Mouse (Mus musculus) megakaryocyte-erythroid progenitor cell, adult 5-6 weeks (primary cell): ENCODE data around the gene Nat8f2. TPM values are rescaled to one million over a fixed set of nuclear protein-coding genes. Genes with fewer than 3 reads are reported as not detected.

Experiments
- ATAC-seq: replicated peaks from 2 replicates; pipeline ENCODE4 v1.8.0; 2016; ENCODE audit warnings: mild to moderate bottlenecking, inconsistent platforms; ENCODE audit not compliant: severe bottlenecking, poor library complexity, low FRiP score, low TSS enrichment
- total RNA-seq, 2 experiments: library from RNA; stranded (forward) in 1 of 2; stranded (reverse) in 1 of 2; fragments of 200-1000, 215-1000 nt in 1 of 2; fragments of >200 nt in 1 of 2; fragmentation: Nextera tagmentation in 1 of 2; gene quantifications; 2 replicates each; pipeline ENCODE4 v1.2.3; 2014 to 2017

Nat8f2 gene
- total RNA-seq, 2 experiments from 2014 or later = not detected

- no peak for ATAC-seq
Observed at GRCm38 (mm10) chr6:85831796-85832321, 37.1 kb downstream of the Nat8f2 start, which contains the start of gene Nat8. Gene Nat8 (minus strand): TSS chr6:85832082.

- no peak for ATAC-seq
Observed at GRCm38 (mm10) chr6:85829462-85829861, 39.5 kb downstream of the Nat8f2 start.

- ATAC-seq = no peak
Observed at GRCm38 (mm10) chr6:85825886-85826285, 43.1 kb downstream of the Nat8f2 start.

GRCm38 (mm10) chr6:85823382-85824090 lies 45.4 kb downstream of the Nat8f2 start:
- ATAC-seq = no peak

- ATAC-seq = no peak
Observed at GRCm38 (mm10) chr6:85822286-85822685, 46.7 kb downstream of the Nat8f2 start.

GRCm38 (mm10) chr6:85820837-85821236 lies 48.1 kb downstream of the Nat8f2 start, which contains the start of the genes Nat8f6 and Nat8f5:
Gene Nat8f6 (minus strand): TSS chr6:85820954.
Gene Nat8f5 (minus strand): TSS chr6:85820972.
- no peak for ATAC-seq

- ATAC-seq = no peak
Observed at GRCm38 (mm10) chr6:85818338-85818737, 50.6 kb downstream of the Nat8f2 start.

Other genes starting within 250 kb of the Nat8f2 start
- gene Nat8f7, start 156.0 kb downstream of the Nat8f2 start, total RNA-seq (2014; fragmentation: Nextera tagmentation) = not detected in 2 replicates
- not detected in 2 replicates for gene Nat8f7, start 156.0 kb downstream of the Nat8f2 start, total RNA-seq (2017)
- not detected in 2 replicates for gene Nat8f3, start 103.4 kb downstream of the Nat8f2 start, total RNA-seq (2014; fragmentation: Nextera tagmentation)
- not detected in 2 replicates for gene Nat8f3, start 103.4 kb downstream of the Nat8f2 start, total RNA-seq (2017)
- not detected in 2 replicates for gene Nat8f6, start 48.2 kb downstream of the Nat8f2 start, total RNA-seq (2014; fragmentation: Nextera tagmentation)
- not detected in 2 replicates for gene Nat8f6, start 48.2 kb downstream of the Nat8f2 start, total RNA-seq (2017)
- gene Nat8f5, start 48.2 kb downstream of the Nat8f2 start, total RNA-seq (2014; fragmentation: Nextera tagmentation) = not detected in 2 replicates
- gene Nat8f5, start 48.2 kb downstream of the Nat8f2 start, total RNA-seq (2017) = not detected in 2 replicates
- gene Nat8, start 37.1 kb downstream of the Nat8f2 start, total RNA-seq (2014; fragmentation: Nextera tagmentation) = not detected in 2 replicates
- not detected in 2 replicates for gene Nat8, start 37.1 kb downstream of the Nat8f2 start, total RNA-seq (2017)
- gene Nat8f4, start 35.7 kb upstream of the Nat8f2 start, total RNA-seq (2014; fragmentation: Nextera tagmentation) = 3.0 and 3.1 TPM in 2 replicates
- 1.7 and 3.2 TPM in 2 replicates for gene Nat8f4, start 35.7 kb upstream of the Nat8f2 start, total RNA-seq (2017)
- gene Tprkb, start 42.7 kb upstream of the Nat8f2 start, total RNA-seq (2014; fragmentation: Nextera tagmentation) = 37.6 and 38.1 TPM in 2 replicates
- gene Tprkb, start 42.7 kb upstream of the Nat8f2 start, total RNA-seq (2017) = 47.5 and 54.2 TPM in 2 replicates
- gene Nat8f1, start 46.5 kb upstream of the Nat8f2 start, total RNA-seq (2014; fragmentation: Nextera tagmentation) = 3.6 and 10.2 TPM in 2 replicates
- gene Nat8f1, start 46.5 kb upstream of the Nat8f2 start, total RNA-seq (2017) = 1.4 and 2.2 TPM in 2 replicates
- gene Dusp11, start 92.5 kb upstream of the Nat8f2 start, total RNA-seq (2014; fragmentation: Nextera tagmentation) = 93.0 and 94.7 TPM in 2 replicates
- 46.7 and 51.1 TPM in 2 replicates for gene Dusp11, start 92.5 kb upstream of the Nat8f2 start, total RNA-seq (2017)
- not detected in 2 replicates for gene Figla, start 147.0 kb upstream of the Nat8f2 start, total RNA-seq (2014; fragmentation: Nextera tagmentation)
- gene Figla, start 147.0 kb upstream of the Nat8f2 start, total RNA-seq (2017) = not detected in 2 replicates
- gene Add2, start 159.5 kb upstream of the Nat8f2 start, total RNA-seq (2014; fragmentation: Nextera tagmentation) = 109 and 115 TPM in 2 replicates
- gene Add2, start 159.5 kb upstream of the Nat8f2 start, total RNA-seq (2017) = 66.5 and 114 TPM in 2 replicates